Mouse (Mus musculus) cortical plate, adult 2 months (tissue): Measurements from ENCODE around the gene Apaf1.

Experiments used
- CTCF ChIP-seq: fragments of 200-500 bp; IDR thresholded peaks from 2 replicates; pipeline ENCODE4 v1.5.1; 2011; ENCODE audit warnings: mild to moderate bottlenecking, control low read depth, low read length; ENCODE audit not compliant: insufficient read depth; ENCODE audit errors: extremely low read depth
- POLR2A ChIP-seq: fragments of 200-500 bp; IDR thresholded peaks from 2 replicates; pipeline ENCODE4 v1.6.1; 2011; ENCODE audit warnings: mild to moderate bottlenecking, low read length, control low read depth; ENCODE audit not compliant: insufficient read depth; ENCODE audit errors: extremely low read depth

GRCm38 (mm10) chr10:90970560-90970959 is 112.0 kb downstream of the Apaf1 start:
- TF ChIP-seq CTCF (no peak), POLR2A (no peak)
